Mouse (Mus musculus): ENCODE measurements around the gene Fgd3.

The Fgd3 gene

GRCm38 (mm10) chr13:49249634-49250033 is 70.5 kb downstream of the Fgd3 start:
- no peak for DNase-seq (ENCODE audit: low spot score in 2 of 2)

DNA sequence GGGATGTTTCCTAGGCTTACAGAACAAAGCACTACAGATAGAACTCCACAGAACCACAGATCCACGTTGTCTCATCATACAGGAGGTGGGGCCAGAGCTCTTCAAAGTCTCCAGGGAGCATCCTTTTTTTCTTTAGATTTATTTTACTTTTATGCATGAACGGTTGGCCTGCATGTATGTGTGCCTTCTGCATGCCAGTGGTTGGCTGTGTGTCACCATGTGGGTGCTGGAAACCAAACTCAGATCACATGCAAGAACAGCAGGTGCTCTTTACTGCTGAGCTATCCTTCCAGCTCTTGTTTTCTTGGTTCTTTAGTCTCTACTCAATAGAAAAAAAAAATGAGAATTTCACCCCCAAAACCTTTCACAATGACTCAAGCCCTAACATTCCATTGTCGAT is 71.2 kb downstream of the Fgd3 start:
- no peak for DNase-seq (ENCODE audit: low spot score in 2 of 2)

GRCm38 (mm10) chr13:49248467-49248862 is 71.6 kb downstream of the Fgd3 start, which contains the start of gene Susd3:
TSS of gene Susd3 (minus strand) at chr13:49248706.
- no peak for DNase-seq (ENCODE audit: low spot score in 2 of 2)

DNA sequence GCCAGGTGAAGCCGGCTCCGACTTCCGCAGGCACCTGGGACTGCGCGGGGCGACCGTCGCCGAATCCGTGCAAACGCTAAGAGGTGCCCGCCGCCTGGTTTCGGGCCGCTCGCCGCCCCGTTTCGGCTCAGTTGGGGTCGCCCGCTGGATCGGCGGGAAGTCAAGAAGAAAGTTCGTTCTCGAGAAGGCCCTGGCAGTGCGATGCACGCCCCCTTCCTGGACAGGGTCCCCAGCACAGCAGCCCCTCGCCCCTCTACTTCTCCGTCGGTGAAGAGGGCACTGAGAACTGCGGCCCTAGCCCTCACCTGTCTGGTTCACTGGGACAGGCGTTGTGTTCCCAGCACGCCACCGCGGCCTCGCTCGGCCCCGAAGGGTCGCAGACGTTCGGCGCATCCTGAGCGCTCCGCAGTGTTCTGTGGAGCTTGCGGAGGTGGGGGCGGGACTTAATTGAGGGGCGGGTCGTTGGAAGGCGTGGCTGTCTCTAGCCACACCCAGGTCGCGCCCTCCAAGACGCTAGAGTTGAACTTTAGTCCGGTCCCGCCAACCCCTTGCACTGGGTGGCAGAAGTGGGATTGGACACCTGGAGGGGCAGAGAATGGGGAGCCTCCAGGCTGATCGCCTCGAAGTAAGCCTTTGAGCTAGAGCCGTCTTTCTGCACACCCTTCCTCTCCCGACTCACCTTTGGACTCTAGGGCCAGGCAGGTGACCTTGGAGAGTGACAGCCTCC is 72.2 kb downstream of the Fgd3 start:
- no peak for DNase-seq (ENCODE audit: low spot score in 2 of 2)

GRCm38 (mm10) chr13:49247232-49247739 is 72.8 kb downstream of the Fgd3 start:
- DNase-seq (ENCODE audit: low spot score in 2 of 2) = no peak

DNA sequence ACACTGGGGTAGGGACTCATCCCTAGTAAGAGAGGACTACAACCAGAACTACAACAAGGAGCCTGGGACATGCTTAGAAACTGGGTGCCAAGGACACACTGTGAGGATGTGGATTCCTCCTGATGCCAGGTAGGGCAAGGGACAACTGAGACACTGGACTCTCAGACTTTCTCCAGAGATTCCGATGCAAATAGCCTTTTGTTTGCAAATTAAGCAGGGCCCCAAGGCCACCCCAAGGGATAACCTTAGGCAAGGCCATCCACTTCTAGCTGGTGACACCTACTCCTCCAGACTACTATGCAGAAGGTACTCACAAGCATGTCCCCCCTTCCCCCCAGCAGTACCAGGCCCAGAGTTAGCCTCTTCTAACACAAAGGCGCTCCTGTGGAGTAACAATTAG is 73.5 kb downstream of the Fgd3 start:
- no peak for DNase-seq (ENCODE audit: low spot score in 2 of 2)

DNA sequence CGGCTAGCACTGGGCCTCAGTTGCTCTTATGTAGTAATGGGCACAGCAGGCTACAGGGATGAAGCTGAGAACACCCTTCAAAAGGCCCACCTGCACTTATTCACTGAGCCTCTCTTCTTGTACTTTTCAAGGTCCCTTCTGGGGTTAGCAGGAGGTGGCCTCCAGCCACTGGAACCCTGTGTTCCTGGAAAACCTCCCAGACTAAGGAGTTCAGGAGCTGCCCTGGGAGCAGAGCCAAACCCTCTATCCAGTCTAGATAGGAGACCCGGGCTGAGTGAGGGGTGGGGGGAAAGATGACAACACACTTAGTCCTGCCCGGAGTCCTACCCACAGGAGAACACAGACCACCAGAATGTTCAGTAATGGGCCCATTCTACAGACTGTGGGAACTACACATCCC is 74.1 kb downstream of the Fgd3 start:
- DNase-seq (ENCODE audit: low spot score in 2 of 2) = no peak

GRCm38 (mm10) chr13:49245251-49245650 is 74.9 kb downstream of the Fgd3 start:
- no peak for DNase-seq (ENCODE audit: low spot score in 2 of 2)

DNA sequence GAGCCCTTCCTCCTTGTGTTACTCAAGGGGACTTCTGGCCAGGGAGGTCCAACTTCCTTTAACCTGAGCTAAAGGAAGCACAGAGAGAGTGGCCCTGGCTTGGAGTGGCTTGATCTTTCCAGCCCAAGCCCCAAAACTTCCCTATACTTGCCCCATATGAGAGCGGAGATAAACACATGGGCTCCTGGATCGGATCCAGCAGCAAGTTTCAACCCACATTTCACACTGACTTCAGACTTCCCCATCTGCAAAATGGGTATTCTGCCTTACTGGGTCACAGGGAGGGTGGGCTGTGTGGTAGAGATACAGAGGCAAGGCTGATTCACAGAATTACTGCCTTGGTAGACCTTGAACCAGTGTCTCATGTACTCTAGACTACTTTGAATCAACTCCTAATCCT is 76.6 kb downstream of the Fgd3 start:
- DNase-seq (ENCODE audit: low spot score in 2 of 2) = no peak

DNA sequence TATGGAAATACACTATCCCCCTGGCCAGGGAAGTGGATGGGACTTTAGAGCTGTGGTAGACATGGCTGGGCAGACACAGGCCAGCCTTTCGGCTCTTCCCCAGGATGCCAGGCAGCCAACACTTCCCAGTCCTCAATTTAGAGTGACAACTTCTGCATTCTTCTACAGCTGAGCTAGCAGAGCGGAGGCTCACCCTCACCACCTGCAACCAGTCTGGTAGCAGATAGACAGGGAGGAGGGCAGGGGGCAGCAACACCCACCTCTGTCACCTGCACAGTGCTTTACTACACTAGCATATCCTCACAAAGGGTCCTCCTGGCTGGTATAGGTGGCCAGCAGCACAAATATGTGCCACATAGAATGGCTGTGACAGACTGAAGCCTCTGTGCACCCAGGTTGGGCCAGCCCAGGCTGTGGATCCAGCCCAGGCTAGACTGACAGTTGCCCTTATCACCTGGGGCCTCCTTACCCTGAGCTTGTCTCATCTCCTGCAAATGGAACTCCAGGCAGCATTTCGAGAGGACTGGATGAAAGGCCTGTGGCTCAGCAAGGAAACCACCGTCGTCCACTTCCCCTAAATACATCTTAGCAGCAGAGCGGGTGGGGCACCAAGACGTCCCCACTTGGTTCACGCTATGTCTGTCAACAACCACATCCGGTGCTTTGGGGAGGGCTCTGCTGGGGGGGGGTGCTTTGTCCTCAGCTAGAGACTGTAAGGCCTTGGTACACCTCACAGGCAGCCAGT is 77.6 kb downstream of the Fgd3 start:
- DNase-seq (ENCODE audit: low spot score in 2 of 2) = no peak

DNA sequence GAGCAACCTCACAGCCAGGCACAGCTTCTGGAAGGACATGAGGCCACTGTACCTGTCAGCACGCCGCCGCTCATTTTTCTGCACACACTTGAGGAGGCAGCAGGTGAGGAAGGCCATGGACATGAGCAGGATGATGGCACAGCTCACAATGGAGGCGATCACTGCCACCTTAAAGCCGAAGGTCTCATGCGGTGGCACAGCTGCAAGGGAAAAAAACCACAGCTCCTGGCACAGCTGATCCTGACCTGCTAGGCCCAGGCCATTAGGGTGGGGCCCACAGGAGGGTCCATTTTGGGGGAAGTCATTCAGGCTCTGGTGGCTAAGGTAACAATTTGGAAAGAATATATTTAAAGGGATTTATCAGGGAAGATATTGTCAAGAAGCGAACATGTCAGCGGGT is 81.4 kb downstream of the Fgd3 start:
- DNase-seq (ENCODE audit: low spot score in 2 of 2) = no peak

- no peak for DNase-seq (ENCODE audit: low spot score in 2 of 2)
Measured at GRCm38 (mm10) chr13:49237617-49238016, 82.5 kb downstream of the Fgd3 start.

- no peak for DNase-seq (ENCODE audit: low spot score in 2 of 2)
Measured at GRCm38 (mm10) chr13:49234711-49235110, 85.4 kb downstream of the Fgd3 start.

GRCm38 (mm10) chr13:49233792-49234572 is 86.1 kb downstream of the Fgd3 start:
- DNase-seq (ENCODE audit: low spot score in 2 of 2) = no peak

GRCm38 (mm10) chr13:49225633-49226032 is 94.5 kb downstream of the Fgd3 start:
- DNase-seq (ENCODE audit: low spot score in 2 of 2) = no peak

GRCm38 (mm10) chr13:49225159-49225558 is 95.0 kb downstream of the Fgd3 start:
- no peak for DNase-seq (ENCODE audit: low spot score in 2 of 2)

- no peak for DNase-seq (ENCODE audit: low spot score in 2 of 2)
Measured at GRCm38 (mm10) chr13:49224729-49225128, 95.4 kb downstream of the Fgd3 start.

DNA sequence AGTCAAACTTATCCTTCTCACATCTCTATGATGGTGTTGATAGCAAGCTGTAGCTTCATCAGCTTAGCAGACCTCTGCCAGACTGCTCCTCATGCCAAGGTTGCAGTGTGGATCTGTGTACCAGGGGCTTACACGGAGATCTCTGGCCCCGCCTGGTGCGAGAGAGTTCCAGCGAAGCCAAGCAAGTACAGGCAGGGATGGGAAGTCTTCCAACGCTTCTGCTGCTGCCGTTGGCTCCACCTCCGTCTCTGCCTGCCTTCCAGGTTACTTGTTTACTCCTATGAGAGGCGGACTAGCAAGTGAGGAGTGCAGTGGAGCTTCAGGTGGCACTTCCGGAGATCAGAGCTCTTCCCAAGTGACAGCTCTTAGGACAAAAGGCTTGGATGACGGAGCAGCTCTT is 95.8 kb downstream of the Fgd3 start:
- no peak for DNase-seq (ENCODE audit: low spot score in 2 of 2)

DNA sequence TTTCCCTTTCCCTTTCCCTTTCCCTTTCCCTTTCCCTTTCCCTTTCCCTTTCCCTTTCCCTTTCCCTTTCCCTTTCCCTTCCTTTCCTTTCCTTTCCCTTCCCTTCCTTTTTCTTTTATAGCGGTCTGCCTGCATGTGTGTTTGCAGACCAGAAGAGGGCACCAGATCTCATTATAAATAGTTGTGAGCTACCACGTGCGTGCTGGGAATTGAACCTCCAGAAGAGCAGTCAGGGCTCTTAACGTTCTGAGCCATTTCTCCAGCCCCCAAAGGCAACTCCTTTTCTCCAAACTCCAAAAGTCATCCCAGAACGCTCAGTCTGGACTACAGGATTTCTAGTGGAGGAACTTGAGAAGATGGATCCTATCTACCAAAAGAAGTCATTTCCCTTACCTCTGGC is 99.2 kb downstream of the Fgd3 start:
- no peak for DNase-seq (ENCODE audit: low spot score in 2 of 2)

GRCm38 (mm10) chr13:49219367-49219766 is 100.7 kb downstream of the Fgd3 start:
- no peak for DNase-seq (ENCODE audit: low spot score in 2 of 2)

GRCm38 (mm10) chr13:49218651-49219050 is 101.5 kb downstream of the Fgd3 start:
- no peak for DNase-seq (ENCODE audit: low spot score in 2 of 2)

GRCm38 (mm10) chr13:49216808-49217561 is 103.1 kb downstream of the Fgd3 start:
- DNase-seq (ENCODE audit: low spot score in 2 of 2) = no peak

All from urinary bladder, postnatal 36 days (tissue).